Mouse (Mus musculus) embryo, embryonic 10 days (tissue): ENCODE results near the gene Arhgap27.
"Not testable (repeated sequence)": the region's sequence is repeated elsewhere in the genome, so short reads cannot be mapped to it uniquely, and the experiment has no call there.

ENCODE experiments used
- DNase-seq: peaks from one replicate; pipeline ENCODE4 v3.0.0-alpha.2; 2015; ENCODE audit warnings: low spot score

The Arhgap27 gene

GRCm38 (mm10) chr11:103292890-103293287 lies 70.6 kb downstream of the Arhgap27 start:
- no peak for DNase-seq

- DNase-seq, result peak; percentile 40
Observed at GRCm38 (mm10) chr11:103292152-103292889, 71.2 kb downstream of the Arhgap27 start.

- DNase-seq, result not testable (repeated sequence)
Observed at GRCm38 (mm10) chr11:103290841-103291240, 72.7 kb downstream of the Arhgap27 start.

GRCm38 (mm10) chr11:103288291-103288963 lies 75.1 kb downstream of the Arhgap27 start:
- no peak for DNase-seq

- no peak for DNase-seq
Observed at GRCm38 (mm10) chr11:103286910-103287309, 76.6 kb downstream of the Arhgap27 start.

GRCm38 (mm10) chr11:103285951-103286350 lies 77.5 kb downstream of the Arhgap27 start:
- peak; percentile 27 for DNase-seq

- no peak for DNase-seq
Observed at GRCm38 (mm10) chr11:103285276-103285675, 78.2 kb downstream of the Arhgap27 start.

- DNase-seq, result no peak
Observed at GRCm38 (mm10) chr11:103281784-103282183, 81.7 kb downstream of the Arhgap27 start.
